Mouse (Mus musculus) MEL-GATA-1-ER (cell line): ENCODE results near the gene Wdr43.

Source experiments
- DNase-seq: peaks from one replicate; pipeline ENCODE4 v3.0.0-alpha.2; 2012; ENCODE audit warnings: low read depth; ENCODE audit errors: extremely low read depth

The Wdr43 gene

DNA sequence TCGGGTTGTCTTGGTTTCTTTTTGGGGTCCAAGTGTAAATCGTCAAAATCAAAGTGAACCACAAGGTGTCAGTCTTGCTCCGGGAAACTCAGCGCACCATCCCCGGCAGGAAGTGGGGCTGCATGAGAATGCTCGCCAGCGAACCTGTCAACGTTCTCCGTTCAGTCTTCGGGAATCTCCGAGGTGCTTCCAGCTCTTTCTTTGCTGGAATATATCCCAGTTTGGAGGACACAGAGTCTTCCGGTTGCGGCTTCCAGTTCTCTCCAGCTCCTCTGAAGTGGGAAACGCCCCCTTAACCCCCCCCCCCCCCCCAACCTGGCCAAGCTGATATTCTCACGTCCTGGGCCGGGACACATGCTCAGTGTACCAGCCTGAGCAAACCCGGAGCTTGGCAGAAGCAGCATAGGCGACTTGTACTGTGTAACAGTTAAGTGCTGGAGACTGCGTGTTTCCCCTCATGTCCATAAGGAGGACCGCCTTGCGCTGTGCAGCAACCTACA lies 47.1 kb downstream of the Wdr43 start:
- DNase-seq = peak; percentile 36

DNA sequence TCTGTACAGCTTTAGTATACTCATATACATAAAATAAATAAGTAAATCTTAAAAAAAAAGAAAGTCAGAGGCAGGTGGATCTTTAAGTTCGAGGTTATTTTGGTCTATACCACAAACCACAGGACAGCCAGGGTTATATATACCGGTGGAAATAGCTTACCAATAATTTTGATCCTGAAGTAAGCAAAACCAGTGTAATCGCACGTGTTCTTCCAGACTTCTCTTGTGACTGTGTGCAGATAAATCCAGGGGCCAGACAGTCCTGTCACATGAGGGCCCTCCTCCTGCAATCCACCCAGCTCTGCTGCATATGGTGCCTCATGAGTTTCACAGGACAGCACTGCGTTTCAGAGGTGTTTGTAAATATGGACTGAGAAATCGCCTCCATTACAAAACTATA lies 47.8 kb downstream of the Wdr43 start:
- DNase-seq = no peak

DNA sequence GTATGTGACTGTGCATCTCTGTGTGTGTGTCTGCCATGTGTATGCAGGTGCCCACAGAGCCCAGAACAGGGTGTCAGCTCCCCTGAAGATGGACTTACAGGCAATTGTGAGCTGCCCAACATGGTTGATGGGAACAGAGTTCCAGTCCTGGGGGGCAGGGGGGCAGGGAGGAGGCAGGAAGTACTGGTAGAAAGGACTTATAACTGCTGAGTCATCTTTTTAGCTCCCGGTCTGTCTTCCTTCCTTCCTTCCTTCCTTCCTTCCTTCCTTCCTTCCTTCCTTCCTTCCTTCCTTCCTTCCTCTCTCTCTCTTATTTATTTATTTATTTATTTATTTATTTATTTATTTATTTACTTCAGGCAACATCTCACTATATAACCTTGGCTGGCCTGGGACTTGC lies 48.5 kb downstream of the Wdr43 start:
- no peak for DNase-seq

DNA sequence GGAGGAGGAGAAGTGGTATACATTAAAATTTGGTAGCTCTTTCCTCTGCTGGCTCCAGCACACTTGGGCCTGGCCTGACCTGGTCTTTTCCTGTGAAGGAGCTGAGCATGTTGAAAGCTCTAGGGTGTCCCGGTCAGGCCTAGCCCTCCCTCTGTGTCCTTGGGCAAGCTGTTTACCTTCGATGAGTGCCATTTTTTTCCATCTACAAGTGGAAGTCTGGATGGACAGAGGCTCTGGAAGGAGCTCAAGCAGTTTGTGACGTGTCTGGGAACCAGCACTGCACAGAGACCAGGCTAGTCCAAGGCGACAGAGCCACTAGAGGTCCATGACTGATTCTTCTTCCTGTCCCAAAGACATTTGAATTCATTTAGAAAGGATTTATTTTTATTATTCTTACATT lies 49.5 kb downstream of the Wdr43 start:
- no peak for DNase-seq

DNA sequence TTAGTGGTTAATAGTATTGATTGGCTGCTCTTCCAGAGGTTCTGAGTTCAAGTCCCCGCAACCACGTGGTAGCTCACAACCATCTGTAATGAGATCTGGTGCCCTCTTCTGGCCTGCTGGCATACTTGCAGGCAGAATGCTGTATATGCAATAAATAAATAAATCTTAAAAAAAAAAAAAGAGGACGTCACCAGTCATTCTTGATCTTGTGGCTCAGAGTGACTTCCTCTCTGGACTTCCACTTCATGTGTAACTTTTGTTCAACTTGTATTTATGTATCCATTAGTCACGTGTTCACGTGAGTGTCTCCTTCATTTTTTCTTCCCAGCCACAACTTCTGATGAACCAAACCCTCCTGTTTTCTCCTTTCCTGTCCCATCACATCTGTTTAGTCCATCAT lies 53.8 kb downstream of the Wdr43 start:
- no peak for DNase-seq

DNA sequence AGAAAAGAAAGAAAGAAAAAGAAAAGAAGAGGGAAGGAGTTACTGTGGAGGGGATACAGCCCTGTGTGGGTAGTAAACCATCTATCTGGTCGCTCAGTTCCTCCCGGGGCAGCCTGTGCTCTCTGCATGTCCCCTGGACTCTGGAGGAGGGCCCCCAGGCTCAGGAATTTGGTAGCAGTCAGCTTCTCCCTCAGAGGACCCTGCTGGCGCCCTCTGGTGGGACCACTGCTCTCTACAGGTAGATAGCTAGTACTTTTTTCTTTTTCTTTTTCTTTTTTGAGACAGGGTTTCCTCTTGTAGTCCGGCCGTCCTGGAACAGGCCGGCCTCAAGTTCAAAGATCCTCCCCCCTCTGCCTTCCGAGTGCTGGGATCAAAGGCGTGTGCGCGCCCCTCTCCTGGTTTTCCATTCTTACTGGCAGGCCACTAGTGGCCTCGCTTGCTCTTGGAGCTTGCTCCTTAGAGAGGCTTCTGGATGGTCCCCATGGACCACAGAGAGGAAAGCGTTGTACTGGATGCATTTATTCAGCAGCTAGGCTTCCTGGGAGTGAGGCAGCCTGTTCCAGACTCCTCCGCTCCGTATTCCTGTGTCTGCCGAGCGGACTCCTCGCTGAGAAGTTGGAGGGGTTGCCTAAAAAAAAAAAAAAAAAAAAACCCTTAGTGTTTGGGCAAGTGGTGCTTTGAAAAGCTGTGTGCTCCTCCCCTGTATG lies 56.3 kb downstream of the Wdr43 start:
- DNase-seq = peak; percentile 17

DNA sequence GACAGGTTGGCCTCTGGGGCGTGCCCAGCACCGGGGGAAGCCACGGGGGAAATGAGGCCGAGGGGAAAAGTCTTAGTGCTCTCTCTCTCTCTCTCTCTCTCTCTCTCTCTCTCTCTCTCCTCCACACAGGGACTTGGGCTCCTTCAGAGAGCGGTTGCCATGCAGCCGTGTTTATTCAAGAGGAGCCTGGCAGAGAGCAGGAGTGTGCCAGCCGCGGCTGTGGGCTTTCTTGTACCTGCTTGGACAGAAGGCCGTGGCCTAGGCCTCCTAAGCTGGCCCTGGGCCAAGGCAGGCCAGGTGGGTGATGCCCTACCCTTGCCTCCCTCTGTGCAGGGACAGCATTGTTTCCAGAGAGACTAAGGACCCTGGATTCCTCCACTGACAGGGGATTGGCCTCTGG lies 57.4 kb downstream of the Wdr43 start, which contains the start of gene Togaram2:
Togaram2 (plus strand) TSS at position 170 of the 400 bp plus-strand sequence.
- DNase-seq = no peak

DNA sequence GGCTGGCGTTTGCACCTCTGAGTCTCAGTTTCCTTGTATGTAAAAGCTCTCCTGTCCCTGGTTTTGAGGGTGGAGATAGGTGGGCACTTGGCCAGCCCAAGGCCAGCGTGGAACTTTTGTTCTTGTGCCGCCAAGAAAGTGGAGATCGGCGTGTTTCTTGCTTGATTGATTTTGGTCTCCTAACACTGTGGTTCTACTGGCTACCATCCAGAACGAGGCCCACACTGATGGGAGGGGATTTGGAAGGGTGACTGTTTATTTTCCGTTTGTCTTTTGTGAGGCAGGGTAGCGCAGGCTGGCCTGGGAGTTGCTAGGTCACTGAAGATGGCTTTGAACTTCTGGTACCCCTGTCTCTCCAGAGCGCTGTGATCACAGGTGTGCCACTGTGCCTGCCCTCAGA lies 58.2 kb downstream of the Wdr43 start:
- no peak for DNase-seq

DNA sequence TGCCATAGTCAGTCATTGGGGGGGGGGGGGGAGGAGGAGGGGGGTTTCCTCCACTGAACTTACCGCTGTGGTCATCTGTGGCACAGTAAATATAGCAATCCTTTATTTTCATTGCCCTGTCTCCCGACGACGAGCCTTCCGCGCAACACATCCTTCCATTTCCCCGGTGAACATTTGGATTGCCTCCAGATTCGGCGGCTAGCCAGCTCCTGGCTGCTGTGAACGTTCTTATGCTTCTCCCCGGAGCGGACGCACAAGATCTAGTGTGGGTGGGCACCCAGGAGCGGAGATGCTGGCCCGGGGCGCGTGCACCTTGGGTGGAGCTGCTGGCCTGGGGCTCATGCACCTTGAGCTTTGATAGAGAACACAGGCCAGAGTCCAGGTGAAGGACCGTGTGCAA lies 59.2 kb downstream of the Wdr43 start:
- no peak for DNase-seq

DNA sequence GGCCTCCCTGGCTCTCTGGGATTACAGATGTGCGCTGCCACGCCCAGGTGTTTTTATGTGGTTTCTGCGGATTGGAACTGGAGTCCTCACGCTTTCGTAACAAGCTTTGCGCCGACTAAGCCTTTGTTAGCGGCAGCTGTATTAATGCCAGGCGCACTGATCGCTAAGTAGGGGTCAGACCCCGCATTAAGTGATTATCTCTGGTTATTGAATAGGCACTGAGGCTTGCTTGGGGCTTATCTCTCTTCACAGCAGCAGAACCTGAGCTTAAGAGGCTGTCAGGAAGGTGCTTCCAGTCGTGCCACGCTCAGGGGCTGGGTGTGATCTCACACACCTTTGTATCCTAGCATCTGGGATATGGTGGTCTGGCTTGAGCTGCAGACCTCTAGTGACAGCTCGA lies 66.0 kb downstream of the Wdr43 start:
- no peak for DNase-seq

DNA sequence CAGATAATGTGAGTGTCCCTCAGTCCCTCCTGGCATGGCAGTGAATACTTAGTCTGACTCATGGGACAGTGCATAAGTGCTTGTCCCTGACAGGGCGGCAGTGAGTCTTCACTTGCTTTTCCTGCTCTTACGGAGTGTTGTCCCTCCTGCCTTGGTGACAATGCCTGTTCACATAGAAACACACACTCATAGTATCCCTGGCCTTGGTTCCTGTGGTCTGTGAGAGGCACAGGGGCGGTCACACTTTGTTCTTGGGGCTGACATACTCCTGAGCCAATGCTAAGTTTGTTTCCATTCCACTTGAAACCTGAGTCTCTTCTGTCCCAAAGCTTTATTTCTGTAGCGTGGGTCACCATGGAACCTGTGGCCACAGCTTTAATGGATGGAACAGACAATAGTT lies 66.7 kb downstream of the Wdr43 start:
- DNase-seq = no peak

DNA sequence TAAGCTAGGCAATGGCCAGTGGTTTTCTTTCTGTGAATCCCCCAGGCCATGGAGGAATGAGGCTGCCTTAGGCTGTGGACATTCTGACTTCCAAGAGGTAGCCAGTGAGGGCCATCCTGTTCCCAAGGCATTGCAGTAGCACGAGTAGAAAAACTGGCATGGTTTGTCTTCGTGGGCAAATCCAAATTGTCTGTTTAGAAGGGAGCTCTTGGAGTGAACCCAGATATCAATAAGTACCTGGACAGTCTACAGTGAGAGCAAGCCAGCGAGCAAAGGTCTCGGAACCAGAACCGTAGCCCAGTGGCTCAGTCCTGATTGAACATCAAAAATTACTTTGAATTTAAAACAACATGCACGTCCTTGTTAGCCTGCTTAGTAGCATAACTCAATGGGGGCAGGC lies 67.6 kb downstream of the Wdr43 start:
- no peak for DNase-seq

DNA sequence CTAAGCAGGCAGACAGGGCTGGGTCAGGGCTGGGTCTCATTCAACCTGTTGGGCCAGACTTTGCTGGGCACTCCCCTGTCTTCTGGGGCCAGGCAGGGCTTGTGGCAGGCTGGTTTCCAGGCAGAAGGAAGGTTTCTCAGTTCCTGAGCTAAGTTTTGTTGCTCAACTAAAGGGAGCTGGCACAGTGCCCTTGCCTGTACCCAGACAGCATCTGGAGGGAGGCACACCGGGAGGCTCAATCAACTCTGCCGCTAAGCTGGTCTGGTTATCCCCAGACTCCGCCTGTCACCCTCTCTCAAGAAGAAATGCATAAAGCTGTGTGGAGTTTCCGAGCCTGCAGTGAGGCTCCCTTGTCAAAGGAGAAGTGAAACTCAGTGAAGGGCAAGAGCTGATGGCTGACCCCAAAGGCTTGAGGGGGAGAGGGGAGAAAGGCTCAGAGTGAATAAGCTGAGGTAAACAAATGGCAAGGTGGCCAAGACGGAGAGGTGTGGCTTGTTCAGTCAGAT lies 68.5 kb downstream of the Wdr43 start:
- no peak for DNase-seq

DNA sequence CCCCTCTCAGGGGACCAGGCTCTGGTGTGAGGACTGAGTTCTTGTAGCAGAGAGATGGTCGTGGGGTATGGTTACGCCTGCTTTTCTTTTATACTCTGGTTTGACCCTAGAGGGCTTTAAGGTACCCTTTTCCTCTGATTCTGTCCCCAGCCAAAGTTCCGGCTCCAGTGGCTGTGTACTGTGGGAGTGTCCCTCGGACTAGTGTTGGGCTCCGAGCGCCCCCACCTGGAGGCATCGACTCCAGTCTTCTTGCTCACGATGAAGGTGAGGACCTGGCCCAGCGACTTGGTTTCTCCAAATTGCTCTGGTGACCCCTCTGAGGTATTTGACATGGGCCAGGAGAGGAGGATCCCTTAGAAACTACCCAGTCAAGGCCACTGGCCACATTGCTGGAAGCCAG lies 71.7 kb downstream of the Wdr43 start:
- no peak for DNase-seq

DNA sequence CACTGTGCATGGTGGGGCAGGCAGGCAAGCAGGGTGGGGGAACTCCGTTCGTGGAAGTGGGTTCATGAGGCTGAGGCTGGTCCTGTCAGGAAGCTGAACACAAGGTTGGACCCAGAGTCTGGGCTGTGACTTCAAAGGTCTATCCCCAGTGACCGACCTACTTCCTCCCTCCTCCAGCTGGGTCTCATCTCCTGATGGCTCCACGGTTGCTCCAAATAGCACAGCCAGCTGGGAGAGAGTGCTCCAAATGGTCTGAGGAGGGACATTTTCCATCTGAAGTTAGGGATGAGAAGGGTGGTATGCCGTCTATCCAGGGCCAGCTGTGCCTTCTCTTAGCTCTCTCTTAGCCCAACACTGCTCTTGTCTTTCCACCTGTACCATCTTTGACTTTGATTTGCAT lies 74.2 kb downstream of the Wdr43 start:
- no peak for DNase-seq

DNA sequence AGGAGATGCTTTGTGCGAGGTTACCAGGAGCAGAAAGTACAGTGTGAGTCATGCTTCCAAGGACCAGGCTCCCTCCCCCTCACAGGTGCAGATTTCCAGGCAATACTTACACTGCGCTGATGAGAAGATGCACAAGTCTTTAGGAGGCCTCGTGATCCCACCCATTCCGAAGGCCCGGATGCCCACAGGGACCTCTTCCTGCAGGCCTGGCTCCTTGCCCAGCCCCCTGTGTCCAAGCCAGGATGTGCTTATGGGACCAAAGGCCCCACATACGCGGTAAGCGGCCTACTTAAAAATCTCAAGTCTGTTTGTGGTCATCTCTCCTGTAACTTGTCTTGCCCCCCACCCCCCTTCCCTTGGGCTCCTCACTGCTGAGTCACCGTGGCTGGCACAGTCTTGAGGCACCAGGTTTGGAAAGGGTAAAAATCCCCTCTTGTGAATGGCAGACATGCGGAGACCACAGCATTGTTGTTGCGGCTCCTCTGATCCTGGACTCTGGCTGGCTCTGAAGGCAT lies 75.7 kb downstream of the Wdr43 start:
- no peak for DNase-seq

DNA sequence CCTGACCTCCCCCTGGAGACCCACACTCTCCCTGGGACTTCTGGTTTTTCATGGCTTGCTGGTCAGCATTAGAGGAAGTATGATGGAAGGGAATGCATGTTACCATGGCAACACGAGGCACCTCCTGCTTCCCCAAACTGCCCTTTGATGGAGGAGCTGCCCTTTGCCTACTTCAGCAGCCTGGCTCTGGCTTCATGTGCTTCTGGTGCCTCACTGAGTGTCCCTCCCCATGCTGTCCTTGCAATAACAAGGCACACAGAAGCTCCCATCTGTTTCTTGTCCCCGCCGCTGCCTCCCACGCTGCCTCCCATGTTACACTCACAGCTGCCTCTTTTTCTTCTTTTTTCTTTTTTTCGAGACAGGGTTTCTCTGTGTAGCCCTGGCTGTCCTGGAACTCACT lies 77.6 kb downstream of the Wdr43 start:
- no peak for DNase-seq

DNA sequence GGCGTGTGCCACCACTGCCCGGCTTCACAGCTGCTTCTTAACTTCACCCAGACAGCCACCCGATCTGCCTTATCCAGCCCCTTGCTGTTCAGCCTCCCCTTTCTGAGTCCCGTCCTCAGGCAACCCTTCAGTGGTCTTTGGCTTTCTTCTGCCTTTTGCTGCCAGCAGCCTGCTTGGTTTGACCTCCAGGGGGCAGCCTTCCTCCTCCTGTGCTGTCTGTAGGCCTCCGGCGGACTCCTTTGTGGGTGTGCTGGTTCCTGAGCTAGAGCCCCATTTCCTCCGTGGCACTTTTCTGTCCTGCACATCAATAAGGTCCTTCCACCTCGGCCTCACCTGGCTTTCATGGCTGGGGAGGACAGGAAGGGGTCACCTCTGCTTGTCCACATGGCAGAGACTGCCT lies 78.1 kb downstream of the Wdr43 start:
- DNase-seq = no peak

DNA sequence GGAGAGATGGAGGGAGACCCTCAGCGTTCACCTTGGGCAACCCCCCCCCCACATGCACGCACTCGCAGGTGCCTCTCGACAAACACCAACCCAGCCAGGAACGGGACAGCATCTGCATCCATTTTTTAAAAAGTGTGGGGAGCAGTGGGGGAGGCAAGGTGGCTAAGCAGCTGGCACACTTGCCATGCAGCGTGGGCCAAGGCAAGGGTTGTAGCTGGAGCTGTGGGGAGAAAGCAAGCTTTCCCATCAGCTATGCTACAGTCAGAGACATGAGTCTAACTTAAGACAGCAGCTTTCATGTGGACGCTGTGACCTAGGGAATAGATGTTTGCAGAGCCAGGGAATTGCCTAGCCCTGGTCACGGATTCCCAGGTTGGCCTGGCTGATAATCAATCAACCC lies 79.5 kb downstream of the Wdr43 start:
- no peak for DNase-seq

DNA sequence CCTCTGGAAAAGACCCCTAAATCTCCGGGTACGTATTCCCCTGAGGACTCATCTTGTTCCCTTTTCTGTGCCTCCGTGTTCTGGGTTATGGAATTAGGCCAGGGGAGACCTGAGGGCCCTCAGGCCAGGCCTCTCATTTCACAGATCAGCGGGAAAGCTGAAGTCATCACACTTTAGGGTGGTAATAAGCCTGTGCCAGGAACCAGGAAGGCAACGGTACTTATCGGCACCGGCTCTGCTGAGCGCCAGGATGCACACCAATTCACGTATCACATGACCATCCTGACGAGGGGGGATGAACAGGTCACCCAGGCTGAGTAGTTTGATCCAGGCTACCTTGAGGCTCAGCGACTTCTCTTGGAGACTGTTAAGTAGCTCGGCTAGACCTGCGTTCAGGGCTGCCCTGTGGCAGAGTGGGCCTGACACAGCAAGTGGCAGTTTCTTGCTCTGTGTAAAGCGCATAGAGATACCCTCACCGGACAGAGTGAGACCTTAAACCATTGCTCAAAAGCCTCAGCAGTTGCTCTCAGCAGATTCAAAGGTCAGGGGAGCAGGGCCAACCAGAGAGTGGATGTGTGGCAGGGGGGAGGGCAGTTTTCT lies 80.1 kb downstream of the Wdr43 start:
- no peak for DNase-seq

DNA sequence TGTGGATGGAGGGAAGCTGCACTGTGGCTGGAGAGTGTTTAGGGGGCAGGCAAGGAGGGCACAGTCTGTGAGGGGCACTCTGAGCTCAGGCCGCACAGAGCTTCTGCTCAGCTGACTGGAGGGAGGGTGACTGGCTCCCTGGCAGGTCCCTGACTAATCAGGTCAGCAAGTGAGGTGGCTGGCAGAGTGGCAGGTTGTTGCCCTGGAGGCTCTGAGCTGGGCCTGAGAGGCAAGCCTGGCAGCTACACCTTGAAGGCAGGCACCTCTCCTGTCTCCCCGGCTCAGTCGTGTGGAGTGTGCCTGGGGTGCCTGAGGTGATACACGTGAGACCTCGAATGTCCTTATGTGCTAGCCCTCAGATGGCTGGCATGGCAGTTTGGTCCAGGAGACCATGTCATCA lies 80.7 kb downstream of the Wdr43 start:
- no peak for DNase-seq

DNA sequence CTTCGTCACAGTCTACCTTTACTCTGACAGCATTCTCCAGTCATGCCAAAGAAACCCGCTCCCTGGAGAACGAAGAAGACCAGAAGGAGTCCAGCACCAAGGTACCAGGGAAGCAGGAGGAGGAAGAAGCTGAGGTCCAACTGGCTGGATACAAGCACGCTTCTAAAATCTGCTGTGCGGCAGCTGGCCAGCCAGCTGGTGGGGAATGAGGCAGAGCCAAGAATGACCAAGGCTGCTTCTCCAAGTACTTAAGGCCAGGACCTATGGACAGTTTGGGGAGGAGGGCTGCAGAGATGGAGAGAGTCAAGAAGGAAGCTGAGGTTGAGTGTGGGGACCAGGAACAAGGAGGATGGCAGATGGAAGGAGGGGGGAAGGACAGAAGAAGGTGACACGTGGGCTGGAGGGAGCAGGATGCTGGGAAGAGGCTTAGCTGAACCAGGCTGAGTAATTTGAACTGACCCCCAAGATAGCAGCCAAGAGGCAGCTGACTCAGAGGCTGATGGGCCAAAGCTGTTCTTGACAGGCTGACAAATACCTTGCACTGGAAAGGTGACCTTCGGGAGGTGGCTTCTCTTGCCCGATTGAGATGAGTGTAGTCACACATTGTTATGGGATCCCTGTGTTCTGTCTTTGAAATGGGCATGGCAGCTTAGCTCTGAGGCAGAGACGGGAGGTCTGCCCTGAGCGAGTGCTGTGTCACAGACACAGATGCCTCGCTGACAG lies 82.4 kb downstream of the Wdr43 start:
- DNase-seq = no peak
